Comparison of ENCODE assay signal across 8 mouse cellular contexts in genomic region chr11:62249266-62250037, GRCm38 (mm10). TPM values are rescaled to one million over a fixed set of nuclear protein-coding genes. Genes with fewer than 3 reads are reported as not detected.
DNase-seq lines count a peak whose midpoint lies in the region; ATAC-seq and TF ChIP-seq lines count a peak whose summit lies in the region.

No protein-coding gene starts in this region.

- no peak for TF ChIP-seq CTCF in cortical plate, adult 2 months (IDR thresholded peaks at IDR 0.05; ENCODE audit: extremely low read depth, insufficient read depth, low read length)

- no peaks in the 10 kb centered on the region for H3K36me3 ChIP-seq in ES-E14 (ENCODE audit: control insufficient read depth, insufficient read depth, low read length, poor library complexity, severe bottlenecking)
- no peaks in the 10 kb centered on the region for H3K36me3 ChIP-seq in limb, embryonic 11.5 days (ENCODE audit: control insufficient read depth, insufficient read depth, low read length)
- H3K36me3 ChIP-seq in midbrain, embryonic 10.5 days, result no peaks in the 10 kb centered on the region

- no peaks in the 10 kb centered on the region; the same call in 1 of the 2 replicates for H3K9me3 ChIP-seq in ES-E14 (ENCODE audit: control insufficient read depth, insufficient read depth, low read depth, low read length)
- no peaks in the 10 kb centered on the region for H3K9me3 ChIP-seq in limb, embryonic 11.5 days (ENCODE audit: control insufficient read depth, low read length)
- peaks cover 8% of the 10 kb centered on the region for H3K9me3 ChIP-seq in midbrain, embryonic 10.5 days (replicated peaks)

- H3K4me3 ChIP-seq in ES-E14 (ENCODE audit: insufficient read depth in 1 of 2, low read depth in 1 of 2, low read length in 2 of 2, poor library complexity in 1 of 2, severe bottlenecking in 1 of 2), result peak overlapping the region; percentile 76 to 97
- H3K4me3 ChIP-seq in cortical plate, adult 2 months (ENCODE audit: insufficient read depth, low read length), result peak overlapping the region; percentile 29
- peak overlapping the region; percentile 47 for H3K4me3 ChIP-seq in limb, embryonic 11.5 days (ENCODE audit: low read depth, low read length)
- peak overlapping the region; percentile 65 for H3K4me3 ChIP-seq in midbrain, embryonic 10.5 days

- intact Hi-C loops in heart, postnatal 14 days (cut with DNase I), result no loop called here

- no peak for TF ChIP-seq POLR2A in cortical plate, adult 2 months (IDR thresholded peaks at IDR 0.05; ENCODE audit: extremely low read depth, insufficient read depth, low read length)

- in situ Hi-C loops in ES-E14 (cut with MboI; ENCODE audit: low sequenced_read_pairs in 2 of 2, unreplicated experiment in 2 of 2), result no loop called here

- 1% methylated on average over 35 of the region's 35 CpGs for WGBS in limb, embryonic 11.5 days
- 4% methylated on average over 35 of the region's 35 CpGs for WGBS in midbrain, embryonic 10.5 days

- no peak; the same call in 1 of the 2 replicates for ATAC-seq in cerebellum, adult (ENCODE audit: insufficient number of reproducible peaks, low FRiP score, low TSS enrichment)
- ATAC-seq in limb, embryonic 11.5 days (ENCODE audit: insufficient number of reproducible peaks, low FRiP score, low TSS enrichment, low read depth), result peak; percentile 5; the same call in 1 of the 2 replicates
- no peak for ATAC-seq in activated CD4-positive, CD25-positive, alpha-beta regulatory T cell, adult 4 months

- H3K4me2 ChIP-seq in limb, embryonic 11.5 days (ENCODE audit: low read depth, severe bottlenecking), result peak overlapping the region; percentile 99

- peaks cover 5% of the 10 kb centered on the region; the same call in 1 of the 2 replicates for H3K27me3 ChIP-seq in limb, embryonic 11.5 days (ENCODE audit: control insufficient read depth, insufficient read depth, low read length)
- H3K27me3 ChIP-seq in midbrain, embryonic 10.5 days (ENCODE audit: low read depth, poor library complexity, severe bottlenecking), result peaks cover 62% of the 10 kb centered on the region

- H3K9ac ChIP-seq in ES-E14 (ENCODE audit: insufficient read depth, low read depth, low read length, poor library complexity, severe bottlenecking), result peak overlapping the region; percentile 64
- H3K9ac ChIP-seq in limb, embryonic 11.5 days (ENCODE audit: low read length), result peak overlapping the region; percentile 41

- H3K4me1 ChIP-seq in ES-E14 (ENCODE audit: control insufficient read depth in 2 of 2, insufficient read depth in 2 of 2, low read length in 2 of 2, poor library complexity in 1 of 2), result peaks cover 3 to 7% of the 10 kb centered on the region in 2 experiments; a peak in 2 of 4 replicates
- no peaks in the 10 kb centered on the region for H3K4me1 ChIP-seq in cortical plate, adult 2 months (ENCODE audit: control insufficient read depth, insufficient read depth, low read length)
- H3K4me1 ChIP-seq in limb, embryonic 11.5 days (ENCODE audit: control insufficient read depth, insufficient read depth, low read length), result peaks cover 21% of the 10 kb centered on the region
- peaks cover 22% of the 10 kb centered on the region for H3K4me1 ChIP-seq in midbrain, embryonic 10.5 days

- no peak overlapping the region for H3K27ac ChIP-seq in ES-E14 (ENCODE audit: insufficient read depth, low read depth, low read length, poor library complexity, severe bottlenecking)
- H3K27ac ChIP-seq in cortical plate, adult 2 months (ENCODE audit: insufficient read depth, low read length), result 0 out of 2 replicates have a peak overlapping the region, but pooled peaks have one; percentile 41
- H3K27ac ChIP-seq in limb, embryonic 11.5 days (replicated peaks; ENCODE audit: low read depth, low read length), result no peak overlapping the region
- peak overlapping the region; percentile 62 for H3K27ac ChIP-seq in midbrain, embryonic 10.5 days (replicated peaks)

- peak; percentile 27 for DNase-seq in cerebellum, adult 11 months
- DNase-seq in ES-E14 (ENCODE audit: low read depth, low spot score), result peak; percentile 40
- peak; percentile 20 to 29 for DNase-seq in heart, postnatal 14 days
- DNase-seq in limb, embryonic 11.5 days (ENCODE audit: low spot score), result peak; percentile 71
- no peak for DNase-seq in midbrain, embryonic 10.5 days (ENCODE audit: low spot score)

TF ChIP-seq in ES-E14, 5 proteins besides CTCF, POLR2A, EP300 and RAD21:
- TF ChIP-seq ZNF384 (IDR thresholded peaks at IDR 0.05; ENCODE audit: low read depth, low read length) (no peak), CHD2 (IDR thresholded peaks at IDR 0.05; ENCODE audit: low read depth, low read length) (no peak), MAFK (IDR thresholded peaks at IDR 0.05; ENCODE audit: insufficient read depth, low read depth, low read length) (no peak), ZC3H11A (IDR thresholded peaks at IDR 0.05; ENCODE audit: borderline replicate concordance, low read depth, low read length) (no peak), HCFC1 (IDR thresholded peaks at IDR 0.05; ENCODE audit: borderline replicate concordance, insufficient read depth, low read length) (no peak)

RNA-seq across cellular contexts. Expression of gene Adora2b, which starts 0.7 kb away (rescaled TPM):
- total RNA-seq in ES-E14 (2012; rRNA removed), result 8.0 and 12.1 TPM in 2 replicates
- 7.0 and 8.3 TPM in 2 replicates for polyA plus RNA-seq in cortical plate, adult 2 months (2012; rRNA removed)
- 1 to 10 TPM; 2.6 to 2.7 TPM for total RNA-seq in heart, postnatal 14 days (2021)
- 7.6 and 7.9 TPM in 2 replicates for polyA plus RNA-seq in limb, embryonic 11.5 days (2014; fragmentation: Nextera tagmentation; extraction: Ambion mirVana)
- 3.9 and 4.5 TPM in 2 replicates for polyA plus RNA-seq in midbrain, embryonic 10.5 days (2016; fragmentation: Nextera tagmentation; extraction: Ambion mirVana)
- polyA plus RNA-seq in activated CD4-positive, CD25-positive, alpha-beta regulatory T cell, adult 4 months (2017; shearing (Covaris generic)), result not detected

RNA-seq across cellular contexts. Expression of gene Zswim7, which starts 31.7 kb away (rescaled TPM):
- 26.1 and 40.7 TPM in 2 replicates for total RNA-seq in ES-E14 (2012; rRNA removed)
- 31.2 and 37.3 TPM in 2 replicates for polyA plus RNA-seq in cortical plate, adult 2 months (2012; rRNA removed)
- 10 to 100 TPM; 12.6 to 13.2 TPM for total RNA-seq in heart, postnatal 14 days (2021)
- 17.9 and 20.2 TPM in 2 replicates for polyA plus RNA-seq in limb, embryonic 11.5 days (2014; fragmentation: Nextera tagmentation; extraction: Ambion mirVana)
- polyA plus RNA-seq in midbrain, embryonic 10.5 days (2016; fragmentation: Nextera tagmentation; extraction: Ambion mirVana), result 15.6 and 16.8 TPM in 2 replicates
- polyA plus RNA-seq in activated CD4-positive, CD25-positive, alpha-beta regulatory T cell, adult 4 months (2017; shearing (Covaris generic)), result 10 to 100 TPM in 1 of 2 experiments, 1 to 10 TPM in 1; 8.7 to 10.3 TPM

RNA-seq across cellular contexts. Expression of gene Ttc19, which starts 31.8 kb away (rescaled TPM):
- total RNA-seq in ES-E14 (2012; rRNA removed), result 24.1 and 27.4 TPM in 2 replicates
- polyA plus RNA-seq in cortical plate, adult 2 months (2012; rRNA removed), result 62.6 and 63.5 TPM in 2 replicates
- 10 to 100 TPM; 36.5 to 38.2 TPM for total RNA-seq in heart, postnatal 14 days (2021)
- polyA plus RNA-seq in limb, embryonic 11.5 days (2014; fragmentation: Nextera tagmentation; extraction: Ambion mirVana), result 15.5 and 18.5 TPM in 2 replicates
- 15.7 and 17.6 TPM in 2 replicates for polyA plus RNA-seq in midbrain, embryonic 10.5 days (2016; fragmentation: Nextera tagmentation; extraction: Ambion mirVana)
- polyA plus RNA-seq in activated CD4-positive, CD25-positive, alpha-beta regulatory T cell, adult 4 months (2017; shearing (Covaris generic)), result 10 to 100 TPM; 10.6 to 10.7 TPM

Comparison
In these comparisons a context has a peak if more than half of its experiments do, and no peak if none do; other contexts are left out.
1. H3K27ac ChIP-seq: peak in cortical plate, adult 2 months (single experiment) and midbrain, embryonic 10.5 days (single experiment); none in ES-E14 (single experiment) and limb, embryonic 11.5 days (single experiment).
2. H3K4me3 ChIP-seq: peak in every context shown above with its lines; median percentile 86 in ES-E14; 65 in midbrain, embryonic 10.5 days; 47 in limb, embryonic 11.5 days; 29 in cortical plate, adult 2 months.